Mouse (Mus musculus) gastrocnemius, postnatal 36 days (tissue): Measurements from ENCODE around the gene Hook1. TPM values are rescaled to one million over a fixed set of nuclear protein-coding genes. Genes with fewer than 3 reads are reported as not detected.

Experiments
- total RNA-seq, 2 experiments: library from RNA; stranded (reverse); gene quantifications; 2 replicates each; pipeline ENCODE4 v1.2.3; 2021

Gene Hook1
- total RNA-seq, 2 experiments from 2014 or later: 9.2 to 11.8 TPM

Other genes with a start within 250 kb of the Hook1 start
- gene Cyp2j13, start 110.3 kb downstream of the Hook1 start, total RNA-seq: not detected
- not detected for gene Cyp2j12, start 173.9 kb downstream of the Hook1 start, total RNA-seq